Mouse (Mus musculus) small intestine, adult 2 months (tissue): ENCODE measurements around the gene Itga9. TPM values are rescaled to one million over a fixed set of nuclear protein-coding genes. Genes with fewer than 3 reads are reported as not detected.

Source experiments
- H3K27ac ChIP-seq: fragments of 200-500 bp; 2 replicates; pipeline ENCODE4 v1.5.1; 2012; ENCODE audit warnings: low read depth, low read length, control low read depth, inconsistent platforms; ENCODE audit not compliant: insufficient read depth
- H3K27me3 ChIP-seq: fragments of 200-500 bp; 2 replicates; pipeline ENCODE4 v1.6.1; 2012; ENCODE audit warnings: mild to moderate bottlenecking, moderate library complexity, low read length, inconsistent platforms; ENCODE audit not compliant: control insufficient read depth, insufficient read depth
- H3K36me3 ChIP-seq: fragments of 200-500 bp; 2 replicates; pipeline ENCODE4 v1.6.1; 2012; ENCODE audit warnings: mild to moderate bottlenecking, low read length, control low read depth, inconsistent platforms; ENCODE audit not compliant: control insufficient read depth, insufficient read depth
- H3K4me1 ChIP-seq: fragments of 200-500 bp; 2 replicates; pipeline ENCODE4 v1.6.1; 2012; ENCODE audit warnings: low read length, inconsistent platforms, mixed read lengths; ENCODE audit not compliant: control insufficient read depth, insufficient read depth, insufficient read length
- H3K4me3 ChIP-seq: fragments of 200-500 bp; 2 replicates; pipeline ENCODE4 v1.5.1; 2012; ENCODE audit warnings: low read depth, mild to moderate bottlenecking, control low read depth, inconsistent platforms, low read length, moderate library complexity
- CTCF ChIP-seq: fragments of 200-500 bp; IDR thresholded peaks from 2 replicates; pipeline ENCODE4 v1.5.1; 2012; ENCODE audit warnings: low read depth, mild to moderate bottlenecking, control low read depth, inconsistent platforms, low read length, moderate library complexity, mixed read lengths; ENCODE audit not compliant: insufficient replicate concordance, insufficient read length; ENCODE audit errors: extremely low read depth
- POLR2A ChIP-seq: fragments of 200-500 bp; IDR thresholded peaks from 2 replicates; pipeline ENCODE4 v1.6.1; 2012; ENCODE audit warnings: low read depth, mild to moderate bottlenecking, control low read depth, inconsistent platforms, low read length, moderate library complexity
- WGBS: fragments of 180-500 bp; shearing (Covaris S2); methylation state at CpG from one replicate; pipeline ENCODE4 v1.1.7; 2018; 5-methylcytosine and 5-hydroxymethylcytosine counted together
- polyA plus RNA-seq: library from polyadenylated mRNA; depleted of rRNA; stranded (reverse); fragments of >200 nt; gene quantifications from 2 replicates; pipeline ENCODE4 v1.2.3, GENCODE M21; 2012

Gene Itga9
- polyA plus RNA-seq, 1 experiment = 8.0 TPM

- Histone ChIP-seq H3K36me3 (no peaks in the 10 kb centered on the region), H3K4me3 (no peak overlapping the region), H3K27me3 (no peaks in the 10 kb centered on the region), H3K4me1 (no peaks in the 10 kb centered on the region), H3K27ac (no peak overlapping the region)
- no peak for TF ChIP-seq CTCF
- TF ChIP-seq POLR2A = no peak
- 71% methylated on average over 7 of the region's 7 CpGs for WGBS
Measured at GRCm38 (mm10) chr9:118750828-118751227, 144.3 kb downstream of the Itga9 start.

GRCm38 (mm10) chr9:118752376-118752775 lies 145.9 kb downstream of the Itga9 start:
- Histone ChIP-seq H3K27me3 (no peaks in the 10 kb centered on the region), H3K4me3 (no peak overlapping the region), H3K36me3 (no peaks in the 10 kb centered on the region), H3K27ac (no peak overlapping the region), H3K4me1 (no peaks in the 10 kb centered on the region)
- WGBS = 83% methylated on average over 2 of the region's 2 CpGs
- no peak for TF ChIP-seq POLR2A
- TF ChIP-seq CTCF = no peak

DNA sequence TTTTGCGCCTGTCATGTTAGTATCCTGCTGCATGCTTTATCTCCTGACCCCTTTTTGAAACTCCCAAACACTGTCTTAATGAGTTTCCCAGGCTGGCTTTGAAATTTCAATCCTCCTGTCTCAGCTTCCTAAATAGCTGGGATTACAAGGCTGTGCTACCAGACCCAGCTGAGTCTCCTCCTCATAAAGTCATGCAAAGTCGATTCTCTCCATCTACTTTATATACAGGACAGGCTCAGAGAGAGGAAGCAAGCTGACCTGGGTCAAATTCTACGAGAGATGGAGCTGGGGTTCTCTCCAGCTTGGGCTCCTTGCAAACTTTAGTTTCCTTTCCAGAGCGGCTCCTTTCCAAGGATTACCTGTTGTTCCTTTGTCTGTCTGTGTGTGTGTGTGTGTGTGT lies 153.0 kb downstream of the Itga9 start:
- Histone ChIP-seq H3K36me3 (no peaks in the 10 kb centered on the region), H3K27me3 (no peaks in the 10 kb centered on the region), H3K4me3 (no peak overlapping the region), H3K27ac (no peak overlapping the region), H3K4me1 (0 out of 2 replicates have a peak, but pooled peaks cover 2% of the 10 kb centered on the region)
- WGBS = 60% methylated on average over 4 of the region's 4 CpGs
- TF ChIP-seq POLR2A (no peak), CTCF (no peak)

GRCm38 (mm10) chr9:118761953-118762590 lies 155.6 kb downstream of the Itga9 start:
- TF ChIP-seq POLR2A (no peak), CTCF (no peak)
- Histone ChIP-seq H3K4me1 (0 out of 2 replicates have a peak, but pooled peaks cover 2% of the 10 kb centered on the region), H3K4me3 (no peak overlapping the region), H3K27ac (no peak overlapping the region; the same call in 1 of the 2 replicates), H3K36me3 (no peaks in the 10 kb centered on the region), H3K27me3 (no peaks in the 10 kb centered on the region)
- 54% methylated on average over 8 of the region's 8 CpGs for WGBS

- Histone ChIP-seq H3K27ac (no peak overlapping the region), H3K4me3 (no peak overlapping the region), H3K4me1 (0 out of 2 replicates have a peak, but pooled peaks cover 2% of the 10 kb centered on the region), H3K27me3 (no peaks in the 10 kb centered on the region), H3K36me3 (no peaks in the 10 kb centered on the region)
- WGBS = 45% methylated on average over 7 of the region's 7 CpGs
- no peak for TF ChIP-seq CTCF
- TF ChIP-seq POLR2A = no peak
Measured at GRCm38 (mm10) chr9:118762759-118763158, 156.3 kb downstream of the Itga9 start.

GRCm38 (mm10) chr9:118763203-118763602 lies 156.7 kb downstream of the Itga9 start:
- Histone ChIP-seq H3K4me1 (0 out of 2 replicates have a peak, but pooled peaks cover 2% of the 10 kb centered on the region), H3K27ac (no peak overlapping the region), H3K4me3 (no peak overlapping the region), H3K27me3 (no peaks in the 10 kb centered on the region), H3K36me3 (no peaks in the 10 kb centered on the region)
- 77% methylated on average over 4 of the region's 4 CpGs for WGBS
- TF ChIP-seq CTCF (no peak), POLR2A (no peak)

- Histone ChIP-seq H3K36me3 (no peaks in the 10 kb centered on the region), H3K4me3 (no peak overlapping the region), H3K27ac (no peak overlapping the region), H3K27me3 (no peaks in the 10 kb centered on the region), H3K4me1 (0 out of 2 replicates have a peak, but pooled peaks cover 2% of the 10 kb centered on the region)
- no peak for TF ChIP-seq POLR2A
- 86% methylated on average over 3 of the region's 3 CpGs for WGBS
Measured at GRCm38 (mm10) chr9:118763646-118764045, 157.2 kb downstream of the Itga9 start.

DNA sequence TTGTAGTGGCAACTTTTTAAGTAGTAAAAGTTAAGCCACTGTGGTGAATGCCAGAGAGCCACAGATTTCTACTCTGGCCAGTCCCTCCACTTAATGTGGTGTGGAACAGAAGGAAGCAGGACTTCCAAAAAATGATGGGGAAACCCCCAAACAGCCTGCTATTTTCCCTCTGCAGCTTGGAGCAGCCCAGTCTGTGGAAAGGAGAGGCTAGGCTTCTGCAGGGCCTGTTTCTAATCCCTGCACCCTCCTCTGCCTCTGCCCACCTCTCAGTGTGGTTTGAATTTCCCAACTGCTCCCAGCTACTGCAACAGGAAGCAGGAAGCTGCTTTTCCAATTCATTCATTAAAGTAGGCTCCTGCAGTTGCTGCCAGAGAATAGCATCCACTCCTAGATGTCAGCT lies 158.6 kb downstream of the Itga9 start:
- Histone ChIP-seq H3K4me3 (no peak overlapping the region), H3K27ac (no peak overlapping the region), H3K4me1 (0 out of 2 replicates have a peak, but pooled peaks cover 2% of the 10 kb centered on the region), H3K36me3 (no peaks in the 10 kb centered on the region), H3K27me3 (no peaks in the 10 kb centered on the region)
- TF ChIP-seq POLR2A = no peak
- no peak for TF ChIP-seq CTCF
